Mouse (Mus musculus): ENCODE data around the gene Nsun2.
"Not testable (repeated sequence)": the region's sequence is repeated elsewhere in the genome, so short reads cannot be mapped to it uniquely, and the experiment has no call there.

Nsun2 gene

GRCm38 (mm10) chr13:69592226-69592625 lies 58.7 kb downstream of the Nsun2 start:
- no peak for DNase-seq (ENCODE audit: low spot score)

GRCm38 (mm10) chr13:69593453-69593852 lies 59.9 kb downstream of the Nsun2 start:
- no peak for DNase-seq (ENCODE audit: low spot score)

GRCm38 (mm10) chr13:69594577-69595256 lies 61.2 kb downstream of the Nsun2 start:
- DNase-seq (ENCODE audit: low spot score) = no peak

GRCm38 (mm10) chr13:69595911-69596310 lies 62.4 kb downstream of the Nsun2 start:
- no peak for DNase-seq (ENCODE audit: low spot score)

GRCm38 (mm10) chr13:69596515-69596914 lies 63.0 kb downstream of the Nsun2 start:
- DNase-seq (ENCODE audit: low spot score) = no peak

GRCm38 (mm10) chr13:69598867-69599266 lies 65.3 kb downstream of the Nsun2 start:
- no peak for DNase-seq (ENCODE audit: low spot score)

GRCm38 (mm10) chr13:69600863-69601262 lies 67.3 kb downstream of the Nsun2 start:
- DNase-seq (ENCODE audit: low spot score) = not testable (repeated sequence)

GRCm38 (mm10) chr13:69601321-69601720 lies 67.8 kb downstream of the Nsun2 start:
- DNase-seq (ENCODE audit: low spot score) = no peak

- no peak for DNase-seq (ENCODE audit: low spot score)
Measured at GRCm38 (mm10) chr13:69604670-69605069, 71.1 kb downstream of the Nsun2 start.

- no peak for DNase-seq (ENCODE audit: low spot score)
Measured at GRCm38 (mm10) chr13:69608734-69609133, 75.2 kb downstream of the Nsun2 start.

- DNase-seq (ENCODE audit: low spot score) = peak; percentile 42
Measured at GRCm38 (mm10) chr13:69610751-69611397, 77.3 kb downstream of the Nsun2 start.

GRCm38 (mm10) chr13:69611398-69612174 lies 78.0 kb downstream of the Nsun2 start, which contains the start of gene Srd5a1:
Gene Srd5a1 (minus strand): TSS chr13:69611442.
- DNase-seq (ENCODE audit: low spot score) = peak; percentile 100

GRCm38 (mm10) chr13:69612175-69612544 lies 78.6 kb downstream of the Nsun2 start:
- peak; percentile 4 for DNase-seq (ENCODE audit: low spot score)

GRCm38 (mm10) chr13:69616716-69617115 lies 83.2 kb downstream of the Nsun2 start:
- no peak for DNase-seq (ENCODE audit: low spot score)

GRCm38 (mm10) chr13:69623843-69624242 lies 90.3 kb downstream of the Nsun2 start:
- DNase-seq (ENCODE audit: low spot score) = no peak

- no peak for DNase-seq (ENCODE audit: low spot score)
Measured at GRCm38 (mm10) chr13:69624510-69624909, 91.0 kb downstream of the Nsun2 start.

- no peak for DNase-seq (ENCODE audit: low spot score)
Measured at GRCm38 (mm10) chr13:69627941-69628340, 94.4 kb downstream of the Nsun2 start.

GRCm38 (mm10) chr13:69630576-69630975 lies 97.0 kb downstream of the Nsun2 start:
- no peak for DNase-seq (ENCODE audit: low spot score)

GRCm38 (mm10) chr13:69631111-69631510 lies 97.6 kb downstream of the Nsun2 start:
- DNase-seq (ENCODE audit: low spot score) = no peak

GRCm38 (mm10) chr13:69631659-69632058 lies 98.1 kb downstream of the Nsun2 start:
- DNase-seq (ENCODE audit: low spot score) = no peak

- DNase-seq (ENCODE audit: low spot score) = no peak
Measured at GRCm38 (mm10) chr13:69633551-69633950, 100.0 kb downstream of the Nsun2 start.

GRCm38 (mm10) chr13:69633988-69634387 lies 100.4 kb downstream of the Nsun2 start:
- DNase-seq (ENCODE audit: low spot score) = no peak

GRCm38 (mm10) chr13:69635836-69636235 lies 102.3 kb downstream of the Nsun2 start:
- DNase-seq (ENCODE audit: low spot score) = not testable (repeated sequence)
